Mouse (Mus musculus) kidney, adult 2 months (tissue): Measurements from ENCODE around the gene Rabep1.

Experiments used
- CTCF ChIP-seq: fragments of 200-500 bp; conservative IDR thresholded peaks from 2 replicates; pipeline ENCODE4 v1.5.1; 2011; ENCODE audit warnings: low read depth, mild to moderate bottlenecking, control low read depth, low read length, moderate library complexity, mixed read lengths; ENCODE audit not compliant: insufficient read depth, insufficient read length
- POLR2A ChIP-seq: fragments of 200-500 bp; IDR thresholded peaks from one replicate; pipeline ENCODE4 v1.6.1; 2011; ENCODE audit warnings: low read depth, low read length, control low read depth

DNA sequence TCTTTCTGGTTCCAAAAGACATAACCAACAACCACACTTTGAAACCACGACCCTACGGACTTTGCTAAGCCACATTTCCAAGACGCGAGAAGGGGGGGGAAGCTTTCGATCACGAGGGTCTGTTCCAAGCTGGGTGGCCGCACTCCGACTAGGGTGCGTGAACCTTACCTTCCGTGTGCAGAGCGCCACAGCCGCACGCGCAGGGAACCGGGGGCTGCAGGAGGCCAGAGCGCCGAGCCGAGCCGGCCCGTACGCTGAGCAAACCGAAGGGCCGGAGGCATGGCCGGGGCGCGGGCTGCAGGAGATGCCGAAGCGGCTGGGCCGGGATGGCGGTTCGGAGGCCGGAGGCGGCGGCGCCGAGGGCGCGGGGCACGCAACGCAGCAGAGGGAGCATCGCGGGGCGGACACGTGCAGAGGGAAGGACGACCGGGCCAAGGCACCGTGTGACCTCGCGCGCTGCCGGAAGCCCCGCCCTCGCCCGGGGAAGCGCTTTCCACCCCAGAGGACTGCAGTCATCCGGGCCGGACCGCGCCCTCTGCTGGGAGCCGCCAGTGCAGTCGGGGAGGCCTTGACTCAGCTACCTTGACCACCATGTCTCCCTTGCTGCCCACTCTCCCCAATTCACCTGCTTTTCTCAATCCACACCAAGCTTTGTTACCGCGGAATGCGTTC, 138.1 kb downstream of the Rabep1 start, which contains the start of gene C1qbp:
- TF ChIP-seq CTCF: peak; percentile 82
- peak; percentile 46 for TF ChIP-seq POLR2A
